Mouse (Mus musculus) erythroblast, adult 5-6 weeks (primary cell): ENCODE results near the gene Ahcy. TPM values are rescaled to one million over a fixed set of nuclear protein-coding genes. Genes with fewer than 3 reads are reported as not detected.
"Not testable (repeated sequence)": the region's sequence is repeated elsewhere in the genome, so short reads cannot be mapped to it uniquely, and the experiment has no call there.

ENCODE experiments used
- ATAC-seq: replicated peaks from 2 replicates; pipeline ENCODE4 v1.8.0; 2016; ENCODE audit warnings: moderate number of reproducible peaks, mild to moderate bottlenecking, moderate TSS enrichment, inconsistent platforms; ENCODE audit not compliant: poor library complexity, low FRiP score, severe bottlenecking
- total RNA-seq, 2 experiments: library from RNA; stranded (forward) in 1 of 2; stranded (reverse) in 1 of 2; fragments of 150-400 nt in 1 of 2; fragments of 200-764, 138-1000 nt in 1 of 2; gene quantifications; 2 replicates each; pipeline versions ENCODE4 v1.2.3 to v1.2.4; 2015 to 2017; ENCODE audit warnings: low replicate concordance in 2 of 2

Gene Ahcy
- total RNA-seq, 2 experiments from 2014 or later = 10.9 to 19.2 TPM

- ATAC-seq = no peak
These were observed 41.2 kb downstream of the Ahcy start for GRCm38 (mm10) chr2:155032938-155033710.

GRCm38 (mm10) chr2:155030831-155031230, 43.5 kb downstream of the Ahcy start:
- no peak for ATAC-seq

- not testable (repeated sequence) for ATAC-seq
These were observed 54.0 kb downstream of the Ahcy start for GRCm38 (mm10) chr2:155020247-155020826.

GRCm38 (mm10) chr2:155019673-155020072, 54.6 kb downstream of the Ahcy start:
- peak; percentile 91 for ATAC-seq

GRCm38 (mm10) chr2:155018762-155019641, 55.3 kb downstream of the Ahcy start:
- peak; percentile 83 for ATAC-seq

- ATAC-seq = not testable (repeated sequence)
These were observed 56.0 kb downstream of the Ahcy start, which contains the start of gene Gm14226 for GRCm38 (mm10) chr2:155018251-155018755. Gm14226 (plus strand) TSS chr2:155018266.

- ATAC-seq = not testable (repeated sequence)
These were observed 57.5 kb downstream of the Ahcy start for GRCm38 (mm10) chr2:155016751-155017150.

- ATAC-seq = no peak
These were observed 61.3 kb downstream of the Ahcy start for GRCm38 (mm10) chr2:155012991-155013390.

- ATAC-seq = no peak
These were observed 63.1 kb downstream of the Ahcy start for GRCm38 (mm10) chr2:155011086-155011656.

Other genes starting within 250 kb of the Ahcy start
- gene Eif2s2, start 181.6 kb downstream of the Ahcy start, total RNA-seq (2015; ENCODE audit: low replicate concordance) = 66.5 and 67.2 TPM in 2 replicates
- 76.7 and 82.2 TPM in 2 replicates for gene Eif2s2, start 181.6 kb downstream of the Ahcy start, total RNA-seq (2017; ENCODE audit: low replicate concordance)
- gene Gm14226, start 56.2 kb downstream of the Ahcy start, total RNA-seq (2015; ENCODE audit: low replicate concordance) = not detected in 2 replicates
- 0.14 TPM in 1 of 2 replicates, not detected in the other for gene Gm14226, start 56.2 kb downstream of the Ahcy start, total RNA-seq (2017; ENCODE audit: low replicate concordance)
- 15.9 and 25.3 TPM in 2 replicates for gene Itch, start 59.0 kb upstream of the Ahcy start, total RNA-seq (2015; ENCODE audit: low replicate concordance)
- 25.4 and 33.2 TPM in 2 replicates for gene Itch, start 59.0 kb upstream of the Ahcy start, total RNA-seq (2017; ENCODE audit: low replicate concordance)
- 83.8 and 114 TPM in 2 replicates for gene Dynlrb1, start 162.0 kb upstream of the Ahcy start, total RNA-seq (2015; ENCODE audit: low replicate concordance)
- 25.0 and 51.9 TPM in 2 replicates for gene Dynlrb1, start 162.0 kb upstream of the Ahcy start, total RNA-seq (2017; ENCODE audit: low replicate concordance)
- 0.77 TPM in 1 of 2 replicates, not detected in the other for gene Map1lc3a, start 201.8 kb upstream of the Ahcy start, total RNA-seq (2015; ENCODE audit: low replicate concordance)
- 0.34 and 2.9 TPM in 2 replicates for gene Map1lc3a, start 201.8 kb upstream of the Ahcy start, total RNA-seq (2017; ENCODE audit: low replicate concordance)